Mouse (Mus musculus): ENCODE measurements around the gene Neurl3. TPM values are rescaled to one million over a fixed set of nuclear protein-coding genes. Genes with fewer than 3 reads are reported as not detected.

Gene Neurl3
- polyA plus RNA-seq, 1 experiment from 2014 or later: 0.34 TPM

GRCm38 (mm10) chr1:36224648-36225047 lies 49.8 kb downstream of the Neurl3 start:
- Histone ChIP-seq H3K27me3 (no peaks in the 10 kb centered on the region), H3K4me3 (replicated peaks) (no peak overlapping the region), H3K36me3 (replicated peaks) (peaks cover 75% of the 10 kb centered on the region), H3K9me3 (no peaks in the 10 kb centered on the region), H3K9ac (no peak overlapping the region), H3K4me1 (no peaks in the 10 kb centered on the region), H3K4me2 (no peak overlapping the region), H3K27ac (no peak overlapping the region)
- ATAC-seq (ENCODE audit: low FRiP score): no peak
- 90% methylated on average over 3 of the region's 3 CpGs for WGBS

Other genes starting within 250 kb of the Neurl3 start
- gene Hs6st1, start 206.3 kb downstream of the Neurl3 start, polyA plus RNA-seq (2016; fragmentation: Nextera tagmentation; extraction: Ambion mirVana): 5.1 and 8.4 TPM in 2 replicates
- gene Uggt1, start 30.0 kb downstream of the Neurl3 start, polyA plus RNA-seq (2016; fragmentation: Nextera tagmentation; extraction: Ambion mirVana): 59.8 and 65.3 TPM in 2 replicates
- gene Arid5a, start 33.1 kb upstream of the Neurl3 start, polyA plus RNA-seq (2016; fragmentation: Nextera tagmentation; extraction: Ambion mirVana): 2.0 and 2.1 TPM in 2 replicates
- gene Kansl3, start 94.5 kb upstream of the Neurl3 start, polyA plus RNA-seq (2016; fragmentation: Nextera tagmentation; extraction: Ambion mirVana): 47.2 and 48.0 TPM in 2 replicates
- 2.0 and 2.5 TPM in 2 replicates for gene Fer1l5, start 97.6 kb upstream of the Neurl3 start, polyA plus RNA-seq (2016; fragmentation: Nextera tagmentation; extraction: Ambion mirVana)
- gene Lman2l, start 170.6 kb upstream of the Neurl3 start, polyA plus RNA-seq (2016; fragmentation: Nextera tagmentation; extraction: Ambion mirVana): 67.1 and 71.4 TPM in 2 replicates
- gene Cnnm4, start 196.9 kb upstream of the Neurl3 start, polyA plus RNA-seq (2016; fragmentation: Nextera tagmentation; extraction: Ambion mirVana): 9.9 and 11.3 TPM in 2 replicates
- 3.4 and 4.5 TPM in 2 replicates for gene Cnnm3, start 237.2 kb upstream of the Neurl3 start, polyA plus RNA-seq (2016; fragmentation: Nextera tagmentation; extraction: Ambion mirVana)